Mouse (Mus musculus) testis, adult 2 months (tissue): ENCODE data around the gene Sgta.
A peak's percentile ranks its signal among the peaks of the same experiment; 100 is the strongest.

Experiments used
- CTCF ChIP-seq: fragments of 200-500 bp; IDR thresholded peaks from 2 replicates; pipeline ENCODE4 v1.5.1; 2012; ENCODE audit warnings: low read depth, mild to moderate bottlenecking, inconsistent platforms, low read length, moderate library complexity; ENCODE audit not compliant: control insufficient read depth, insufficient read depth, insufficient replicate concordance
- POLR2A ChIP-seq: fragments of 200-500 bp; IDR thresholded peaks from 2 replicates; pipeline ENCODE4 v1.6.1; 2012; ENCODE audit warnings: low read depth, mild to moderate bottlenecking, inconsistent platforms, low read length, moderate library complexity; ENCODE audit not compliant: control insufficient read depth

DNA sequence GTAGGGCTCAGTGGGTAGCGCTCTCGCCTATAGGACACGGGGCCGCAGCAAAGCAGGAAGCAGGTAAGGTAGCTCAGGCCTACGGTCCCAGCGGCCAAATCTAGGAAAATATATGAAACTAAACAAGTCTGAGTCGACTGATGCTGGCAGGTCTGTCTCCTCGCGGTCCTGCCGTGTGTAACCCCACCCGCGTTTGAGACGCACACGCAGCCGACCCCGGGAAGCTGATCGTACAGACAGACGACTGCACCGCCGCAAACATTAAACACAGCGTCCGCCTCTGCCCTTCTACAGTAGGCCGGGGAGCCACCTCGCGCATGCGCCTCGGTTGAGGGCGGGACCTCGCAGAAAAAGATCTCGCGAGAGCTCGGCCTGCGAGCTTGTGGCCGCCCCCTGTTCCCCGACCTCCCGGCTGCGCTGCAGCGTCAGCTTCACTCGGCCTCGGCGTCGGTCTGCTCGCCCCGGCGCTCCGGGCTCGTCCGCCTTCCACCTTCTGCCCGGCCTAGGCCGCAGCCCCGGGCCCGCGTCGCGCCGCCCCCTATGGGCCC lies 45.7 kb upstream of the Sgta start, which contains the start of gene Map2k2:
- TF ChIP-seq CTCF (peak; percentile 3; the same call in 1 of the 2 replicates), POLR2A (peak; percentile 99)
